Mouse (Mus musculus): ENCODE measurements at regions not wholly inside any gene's neighbourhood (a gene's known extent, or its start where the extent isn't known, plus 50 kb on each side); places are given as distances from the start of the nearest gene placed in this dataset.

GRCm38 (mm10) chr8:8092551-8092950 lies 568.5 kb downstream of the Efnb2 start:
- Histone ChIP-seq H3K4me3 (ENCODE audit: low read depth, low read length) (no peak overlapping the region), H3K4me2 (replicated peaks; ENCODE audit: low read depth, low read length) (no peak overlapping the region), H3K27ac (ENCODE audit: low read length) (no peak overlapping the region), H3K9me3 (ENCODE audit: low read length) (no peaks in the 10 kb centered on the region), H3K9ac (replicated peaks; ENCODE audit: low read depth) (no peak overlapping the region), H3K27me3 (replicated peaks; ENCODE audit: insufficient read depth, low read length) (no peaks in the 10 kb centered on the region), H3K4me1 (ENCODE audit: insufficient read depth, low read depth, low read length) (no peaks in the 10 kb centered on the region), H3K36me3 (ENCODE audit: insufficient read depth, low read length) (no peaks in the 10 kb centered on the region)
- DNase-seq (ENCODE audit: low spot score) (no peak), ATAC-seq (no peak)
- no peak for TF ChIP-seq EP300 (IDR thresholded peaks at IDR 0.05)
- TF ChIP-seq CTCF (IDR thresholded peaks at IDR 0.05), result no peak

- Histone ChIP-seq H3K4me3 (ENCODE audit: low read depth, low read length) (no peak overlapping the region), H3K4me1 (ENCODE audit: insufficient read depth, low read depth, low read length) (no peaks in the 10 kb centered on the region), H3K9me3 (ENCODE audit: low read length) (no peaks in the 10 kb centered on the region), H3K9ac (replicated peaks; ENCODE audit: low read depth) (no peak overlapping the region), H3K27me3 (replicated peaks; ENCODE audit: insufficient read depth, low read length) (no peaks in the 10 kb centered on the region), H3K27ac (ENCODE audit: low read length) (no peak overlapping the region), H3K36me3 (ENCODE audit: insufficient read depth, low read length) (no peaks in the 10 kb centered on the region), H3K4me2 (replicated peaks; ENCODE audit: low read depth, low read length) (no peak overlapping the region)
- TF ChIP-seq CTCF (IDR thresholded peaks at IDR 0.05) (no peak), EP300 (IDR thresholded peaks at IDR 0.05) (no peak)
- no peak for ATAC-seq
- 62% methylated on average over 2 of the region's 2 CpGs for WGBS
- no peak for DNase-seq (ENCODE audit: low spot score)
Measured at GRCm38 (mm10) chr8:8084652-8085051, 576.4 kb downstream of the Efnb2 start.

DNA sequence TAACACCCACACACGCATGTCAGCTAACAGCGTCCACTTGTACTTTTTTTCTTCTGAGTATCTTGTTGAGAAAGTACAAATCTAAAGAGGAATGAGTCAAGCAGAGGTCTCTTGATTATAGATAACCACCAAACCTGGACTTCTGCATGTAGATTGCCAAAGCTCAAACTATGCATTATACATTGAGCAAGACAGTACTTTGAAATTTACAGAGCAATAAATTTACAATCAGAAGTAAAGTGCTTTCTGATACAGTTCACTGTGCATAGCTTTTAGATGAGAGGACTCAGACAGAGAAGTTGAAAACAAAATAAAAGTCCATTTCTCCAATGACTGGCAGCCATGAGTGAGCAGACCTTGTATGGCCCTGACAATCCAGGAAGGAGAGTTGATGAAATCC lies 597.0 kb downstream of the Efnb2 start:
- WGBS, result 59% methylated on average over 2 of the region's 2 CpGs
- ATAC-seq (no peak), DNase-seq (ENCODE audit: low spot score) (no peak)
- Histone ChIP-seq H3K36me3 (ENCODE audit: insufficient read depth, low read length) (no peaks in the 10 kb centered on the region), H3K4me3 (ENCODE audit: low read depth, low read length) (no peak overlapping the region), H3K4me2 (replicated peaks; ENCODE audit: low read depth, low read length) (no peak overlapping the region), H3K9ac (replicated peaks; ENCODE audit: low read depth) (no peak overlapping the region), H3K27me3 (replicated peaks; ENCODE audit: insufficient read depth, low read length) (no peaks in the 10 kb centered on the region), H3K27ac (ENCODE audit: low read length) (no peak overlapping the region), H3K9me3 (ENCODE audit: low read length) (no peaks in the 10 kb centered on the region), H3K4me1 (ENCODE audit: insufficient read depth, low read depth, low read length) (no peaks in the 10 kb centered on the region)
- no peak for TF ChIP-seq EP300 (IDR thresholded peaks at IDR 0.05)
- TF ChIP-seq CTCF (IDR thresholded peaks at IDR 0.05), result no peak

GRCm38 (mm10) chr8:8054224-8054916 lies 606.7 kb downstream of the Efnb2 start:
- H3K9me3 ChIP-seq (ENCODE audit: low read length), result no peaks in the 10 kb centered on the region
- no peak for ATAC-seq
- no peaks in the 10 kb centered on the region for H3K4me1 ChIP-seq (ENCODE audit: insufficient read depth, low read depth, low read length)
- WGBS, result 43% methylated on average over 4 of the region's 4 CpGs
- no peaks in the 10 kb centered on the region for H3K36me3 ChIP-seq (ENCODE audit: insufficient read depth, low read length)
- no peak overlapping the region for H3K4me2 ChIP-seq (replicated peaks; ENCODE audit: low read depth, low read length)
- TF ChIP-seq CTCF (IDR thresholded peaks at IDR 0.05) (no peak), EP300 (IDR thresholded peaks at IDR 0.05) (no peak)
- DNase-seq (ENCODE audit: low spot score), result no peak
- H3K4me3 ChIP-seq (ENCODE audit: low read depth, low read length), result no peak overlapping the region
- no peak overlapping the region for H3K27ac ChIP-seq (ENCODE audit: low read length)
- H3K27me3 ChIP-seq (replicated peaks; ENCODE audit: insufficient read depth, low read length), result no peaks in the 10 kb centered on the region
- H3K9ac ChIP-seq (replicated peaks; ENCODE audit: low read depth), result no peak overlapping the region

GRCm38 (mm10) chr8:8051186-8051585 lies 609.9 kb downstream of the Efnb2 start:
- ATAC-seq (no peak), DNase-seq (ENCODE audit: low spot score) (peak; percentile 47)
- no peaks in the 10 kb centered on the region for H3K36me3 ChIP-seq (ENCODE audit: insufficient read depth, low read length)
- no peak overlapping the region for H3K4me2 ChIP-seq (replicated peaks; ENCODE audit: low read depth, low read length)
- H3K27me3 ChIP-seq (replicated peaks; ENCODE audit: insufficient read depth, low read length), result no peaks in the 10 kb centered on the region
- no peak for TF ChIP-seq EP300 (IDR thresholded peaks at IDR 0.05)
- TF ChIP-seq CTCF (IDR thresholded peaks at IDR 0.05), result no peak
- no peak overlapping the region for H3K9ac ChIP-seq (replicated peaks; ENCODE audit: low read depth)
- H3K4me3 ChIP-seq (ENCODE audit: low read depth, low read length), result no peak overlapping the region
- 16% methylated on average over 3 of the region's 3 CpGs for WGBS
- H3K9me3 ChIP-seq (ENCODE audit: low read length), result no peaks in the 10 kb centered on the region
- no peaks in the 10 kb centered on the region for H3K4me1 ChIP-seq (ENCODE audit: insufficient read depth, low read depth, low read length)
- no peak overlapping the region for H3K27ac ChIP-seq (ENCODE audit: low read length)

- no peak for ATAC-seq
- Histone ChIP-seq H3K27me3 (replicated peaks; ENCODE audit: insufficient read depth, low read length) (no peaks in the 10 kb centered on the region), H3K4me1 (ENCODE audit: insufficient read depth, low read depth, low read length) (no peaks in the 10 kb centered on the region), H3K36me3 (ENCODE audit: insufficient read depth, low read length) (no peaks in the 10 kb centered on the region), H3K9me3 (ENCODE audit: low read length) (no peaks in the 10 kb centered on the region), H3K27ac (ENCODE audit: low read length) (no peak overlapping the region), H3K4me2 (replicated peaks; ENCODE audit: low read depth, low read length) (no peak overlapping the region), H3K9ac (replicated peaks; ENCODE audit: low read depth) (no peak overlapping the region), H3K4me3 (ENCODE audit: low read depth, low read length) (no peak overlapping the region)
- WGBS, result 56% methylated on average over 3 of the region's 3 CpGs
- TF ChIP-seq CTCF (IDR thresholded peaks at IDR 0.05) (no peak), EP300 (IDR thresholded peaks at IDR 0.05) (no peak)
- no peak for DNase-seq (ENCODE audit: low spot score)
Measured at GRCm38 (mm10) chr8:8050778-8051177, 610.3 kb downstream of the Efnb2 start.

GRCm38 (mm10) chr8:8044926-8045325 lies 616.1 kb downstream of the Efnb2 start:
- Histone ChIP-seq H3K27me3 (replicated peaks; ENCODE audit: insufficient read depth, low read length) (no peaks in the 10 kb centered on the region), H3K9ac (replicated peaks; ENCODE audit: low read depth) (no peak overlapping the region), H3K4me2 (replicated peaks; ENCODE audit: low read depth, low read length) (no peak overlapping the region), H3K4me3 (ENCODE audit: low read depth, low read length) (no peak overlapping the region), H3K36me3 (ENCODE audit: insufficient read depth, low read length) (no peaks in the 10 kb centered on the region), H3K4me1 (ENCODE audit: insufficient read depth, low read depth, low read length) (no peaks in the 10 kb centered on the region), H3K9me3 (ENCODE audit: low read length) (no peaks in the 10 kb centered on the region), H3K27ac (ENCODE audit: low read length) (no peak overlapping the region)
- no peak for ATAC-seq
- WGBS, result 68% methylated on average over 1 of the region's 1 CpGs
- no peak for TF ChIP-seq CTCF (IDR thresholded peaks at IDR 0.05)
- TF ChIP-seq EP300 (IDR thresholded peaks at IDR 0.05), result no peak
- no peak for DNase-seq (ENCODE audit: low spot score)

Measured in lung, postnatal 0 days (tissue).